Mouse (Mus musculus) right cerebral cortex, postnatal 36 days (tissue): ENCODE results near the gene Fam83b.

Experiments used
- DNase-seq, 2 experiments: peaks; one replicate each; pipeline ENCODE4 v3.0.0; 2022; ENCODE audit warnings: low spot score in 2 of 2, mixed read lengths in 1 of 2

Gene Fam83b

GRCm38 (mm10) chr9:76566515-76567280 lies at the start of gene Fam83b:
Fam83b (minus strand) TSS chr9:76567116.
- no peak for DNase-seq

GRCm38 (mm10) chr9:76614165-76614564 lies 47.2 kb upstream of the Fam83b start:
- DNase-seq: no peak

GRCm38 (mm10) chr9:76603744-76604143 lies 36.8 kb upstream of the Fam83b start:
- DNase-seq: no peak

- DNase-seq: no peak
These were observed 36.0 kb upstream of the Fam83b start for GRCm38 (mm10) chr9:76602874-76603273.

- no peak for DNase-seq
These were observed 30.5 kb upstream of the Fam83b start for GRCm38 (mm10) chr9:76597395-76597794.

GRCm38 (mm10) chr9:76593841-76594240 lies 26.9 kb upstream of the Fam83b start:
- DNase-seq: no peak

GRCm38 (mm10) chr9:76583943-76584342 lies 17.0 kb upstream of the Fam83b start:
- no peak for DNase-seq

- no peak for DNase-seq
These were observed 15.1 kb upstream of the Fam83b start for GRCm38 (mm10) chr9:76581966-76582365.

GRCm38 (mm10) chr9:76567281-76567655 lies 352 bp upstream of the Fam83b start:
- no peak for DNase-seq

GRCm38 (mm10) chr9:76565656-76566055 lies 1.3 kb downstream of the Fam83b start:
- DNase-seq: no peak

GRCm38 (mm10) chr9:76564071-76564470 lies 2.8 kb downstream of the Fam83b start:
- DNase-seq: no peak

GRCm38 (mm10) chr9:76562794-76563193 lies 4.1 kb downstream of the Fam83b start:
- no peak for DNase-seq

GRCm38 (mm10) chr9:76559240-76559639 lies 7.7 kb downstream of the Fam83b start:
- DNase-seq: no peak

GRCm38 (mm10) chr9:76553758-76554157 lies 13.2 kb downstream of the Fam83b start:
- no peak for DNase-seq

- no peak for DNase-seq
These were observed 13.8 kb downstream of the Fam83b start for GRCm38 (mm10) chr9:76553115-76553514.

GRCm38 (mm10) chr9:76546714-76547113 lies 20.2 kb downstream of the Fam83b start:
- DNase-seq: no peak

- DNase-seq: no peak
These were observed 26.2 kb downstream of the Fam83b start for GRCm38 (mm10) chr9:76540684-76541083.

- DNase-seq: no peak
These were observed 26.8 kb downstream of the Fam83b start for GRCm38 (mm10) chr9:76539953-76540621.

GRCm38 (mm10) chr9:76539271-76539670 lies 27.6 kb downstream of the Fam83b start:
- no peak for DNase-seq

GRCm38 (mm10) chr9:76536032-76536431 lies 30.9 kb downstream of the Fam83b start:
- no peak for DNase-seq

- DNase-seq: no peak
These were observed 34.5 kb downstream of the Fam83b start for GRCm38 (mm10) chr9:76532403-76532802.

- no peak for DNase-seq
These were observed 35.5 kb downstream of the Fam83b start for GRCm38 (mm10) chr9:76531368-76531767.

GRCm38 (mm10) chr9:76525592-76525991 lies 41.3 kb downstream of the Fam83b start:
- no peak for DNase-seq
